Mouse (Mus musculus): ENCODE measurements at regions not wholly inside any gene's neighbourhood (a gene's known extent, or its start where the extent isn't known, plus 50 kb on each side); places are given as distances from the start of the nearest gene placed in this dataset.
"Not testable (repeated sequence)": the region's sequence is repeated elsewhere in the genome, so short reads cannot be mapped to it uniquely, and the experiment has no call there.

GRCm38 (mm10) chr3:133694057-133694456, 149.1 kb upstream of the Tet2 start:
- DNase-seq (ENCODE audit: low read depth, low spot score), result no peak
- H3K36me3 ChIP-seq (ENCODE audit: control insufficient read depth, insufficient read depth, low read length, poor library complexity, severe bottlenecking), result no peaks in the 10 kb centered on the region
- in situ Hi-C loops (cut with MboI; ENCODE audit: low sequenced_read_pairs in 2 of 2, unreplicated experiment in 2 of 2), result no loop called here
- no peak overlapping the region for H3K9ac ChIP-seq (ENCODE audit: insufficient read depth, low read depth, low read length, poor library complexity, severe bottlenecking)
- H3K4me1 ChIP-seq (ENCODE audit: control insufficient read depth in 2 of 2, insufficient read depth in 2 of 2, low read length in 2 of 2, poor library complexity in 1 of 2), result no peaks in the 10 kb centered on the region
- H3K4me3 ChIP-seq (ENCODE audit: insufficient read depth in 1 of 2, low read depth in 1 of 2, low read length in 2 of 2, poor library complexity in 1 of 2, severe bottlenecking in 1 of 2), result no peak overlapping the region
- no peak for TF ChIP-seq HCFC1 (IDR thresholded peaks at IDR 0.05; ENCODE audit: borderline replicate concordance, insufficient read depth, low read length)
- no peak for TF ChIP-seq ZC3H11A (IDR thresholded peaks at IDR 0.05; ENCODE audit: borderline replicate concordance, low read depth, low read length)
- no peak for TF ChIP-seq ZNF384 (IDR thresholded peaks at IDR 0.05; ENCODE audit: low read depth, low read length)
- no peak for TF ChIP-seq CHD2 (IDR thresholded peaks at IDR 0.05; ENCODE audit: low read depth, low read length)
- no peak for TF ChIP-seq MAFK (IDR thresholded peaks at IDR 0.05; ENCODE audit: insufficient read depth, low read depth, low read length)
- no peaks in the 10 kb centered on the region for H3K9me3 ChIP-seq (ENCODE audit: control insufficient read depth, insufficient read depth, low read depth, low read length)
- no peak overlapping the region for H3K27ac ChIP-seq (ENCODE audit: insufficient read depth, low read depth, low read length, poor library complexity, severe bottlenecking)

GRCm38 (mm10) chr3:133696122-133696521, 151.2 kb upstream of the Tet2 start:
- no peak for TF ChIP-seq HCFC1 (IDR thresholded peaks at IDR 0.05; ENCODE audit: borderline replicate concordance, insufficient read depth, low read length)
- no peak for TF ChIP-seq ZNF384 (IDR thresholded peaks at IDR 0.05; ENCODE audit: low read depth, low read length)
- TF ChIP-seq ZC3H11A (IDR thresholded peaks at IDR 0.05; ENCODE audit: borderline replicate concordance, low read depth, low read length), result no peak
- no peak for TF ChIP-seq MAFK (IDR thresholded peaks at IDR 0.05; ENCODE audit: insufficient read depth, low read depth, low read length)
- TF ChIP-seq CHD2 (IDR thresholded peaks at IDR 0.05; ENCODE audit: low read depth, low read length), result no peak
- Histone ChIP-seq H3K9me3 (ENCODE audit: control insufficient read depth, insufficient read depth, low read depth, low read length) (no peaks in the 10 kb centered on the region), H3K27ac (ENCODE audit: insufficient read depth, low read depth, low read length, poor library complexity, severe bottlenecking) (no peak overlapping the region), H3K4me1 (ENCODE audit: control insufficient read depth in 2 of 2, insufficient read depth in 2 of 2, low read length in 2 of 2, poor library complexity in 1 of 2) (no peaks in the 10 kb centered on the region), H3K4me3 (ENCODE audit: insufficient read depth in 1 of 2, low read depth in 1 of 2, low read length in 2 of 2, poor library complexity in 1 of 2, severe bottlenecking in 1 of 2) (no peak overlapping the region), H3K36me3 (ENCODE audit: control insufficient read depth, insufficient read depth, low read length, poor library complexity, severe bottlenecking) (no peaks in the 10 kb centered on the region), H3K9ac (ENCODE audit: insufficient read depth, low read depth, low read length, poor library complexity, severe bottlenecking) (no peak overlapping the region)
- in situ Hi-C loops (cut with MboI; ENCODE audit: low sequenced_read_pairs in 2 of 2, unreplicated experiment in 2 of 2), result no loop called here
- DNase-seq (ENCODE audit: low read depth, low spot score), result no peak

GRCm38 (mm10) chr3:133704849-133705248, 159.9 kb upstream of the Tet2 start:
- H3K27ac ChIP-seq (ENCODE audit: insufficient read depth, low read depth, low read length, poor library complexity, severe bottlenecking); H3K9me3 ChIP-seq (ENCODE audit: control insufficient read depth, insufficient read depth, low read depth, low read length); in situ Hi-C loops (cut with MboI; ENCODE audit: low sequenced_read_pairs in 2 of 2, unreplicated experiment in 2 of 2); H3K9ac ChIP-seq (ENCODE audit: insufficient read depth, low read depth, low read length, poor library complexity, severe bottlenecking); H3K4me3 ChIP-seq (ENCODE audit: insufficient read depth in 1 of 2, low read depth in 1 of 2, low read length in 2 of 2, poor library complexity in 1 of 2, severe bottlenecking in 1 of 2); DNase-seq (ENCODE audit: low read depth, low spot score); H3K36me3 ChIP-seq (ENCODE audit: control insufficient read depth, insufficient read depth, low read length, poor library complexity, severe bottlenecking); H3K4me1 ChIP-seq (ENCODE audit: control insufficient read depth in 2 of 2, insufficient read depth in 2 of 2, low read length in 2 of 2, poor library complexity in 1 of 2): not testable (repeated sequence)

DNA sequence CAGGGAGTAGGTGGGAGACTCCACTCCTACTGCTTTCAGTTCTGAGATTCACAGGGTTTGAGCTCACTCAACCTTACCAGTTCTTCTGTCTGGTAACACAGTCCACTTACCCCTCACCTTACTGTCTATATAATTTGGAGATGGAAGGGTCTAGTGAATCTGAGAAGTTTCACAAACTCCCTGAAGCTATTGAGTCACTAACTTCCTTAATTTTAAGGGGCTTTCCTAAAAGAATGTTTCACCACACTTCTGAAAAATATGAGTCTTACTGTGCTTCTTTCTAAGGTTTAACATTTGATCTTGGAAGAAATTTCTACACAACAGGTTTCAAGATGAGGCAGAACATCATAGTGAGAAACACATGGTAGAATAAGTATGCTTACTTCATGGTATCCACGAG, 166.6 kb upstream of the Tet2 start:
- Histone ChIP-seq H3K9me3 (ENCODE audit: control insufficient read depth, insufficient read depth, low read depth, low read length) (no peaks in the 10 kb centered on the region), H3K9ac (ENCODE audit: insufficient read depth, low read depth, low read length, poor library complexity, severe bottlenecking) (no peak overlapping the region), H3K36me3 (ENCODE audit: control insufficient read depth, insufficient read depth, low read length, poor library complexity, severe bottlenecking) (no peaks in the 10 kb centered on the region), H3K4me1 (ENCODE audit: control insufficient read depth in 2 of 2, insufficient read depth in 2 of 2, low read length in 2 of 2, poor library complexity in 1 of 2) (no peaks in the 10 kb centered on the region), H3K27ac (ENCODE audit: insufficient read depth, low read depth, low read length, poor library complexity, severe bottlenecking) (no peak overlapping the region), H3K4me3 (ENCODE audit: insufficient read depth in 1 of 2, low read depth in 1 of 2, low read length in 2 of 2, poor library complexity in 1 of 2, severe bottlenecking in 1 of 2) (no peak overlapping the region)
- in situ Hi-C loops (cut with MboI; ENCODE audit: low sequenced_read_pairs in 2 of 2, unreplicated experiment in 2 of 2), result no loop called here
- DNase-seq (ENCODE audit: low read depth, low spot score), result no peak
- no peak for TF ChIP-seq HCFC1 (IDR thresholded peaks at IDR 0.05; ENCODE audit: borderline replicate concordance, insufficient read depth, low read length)

DNA sequence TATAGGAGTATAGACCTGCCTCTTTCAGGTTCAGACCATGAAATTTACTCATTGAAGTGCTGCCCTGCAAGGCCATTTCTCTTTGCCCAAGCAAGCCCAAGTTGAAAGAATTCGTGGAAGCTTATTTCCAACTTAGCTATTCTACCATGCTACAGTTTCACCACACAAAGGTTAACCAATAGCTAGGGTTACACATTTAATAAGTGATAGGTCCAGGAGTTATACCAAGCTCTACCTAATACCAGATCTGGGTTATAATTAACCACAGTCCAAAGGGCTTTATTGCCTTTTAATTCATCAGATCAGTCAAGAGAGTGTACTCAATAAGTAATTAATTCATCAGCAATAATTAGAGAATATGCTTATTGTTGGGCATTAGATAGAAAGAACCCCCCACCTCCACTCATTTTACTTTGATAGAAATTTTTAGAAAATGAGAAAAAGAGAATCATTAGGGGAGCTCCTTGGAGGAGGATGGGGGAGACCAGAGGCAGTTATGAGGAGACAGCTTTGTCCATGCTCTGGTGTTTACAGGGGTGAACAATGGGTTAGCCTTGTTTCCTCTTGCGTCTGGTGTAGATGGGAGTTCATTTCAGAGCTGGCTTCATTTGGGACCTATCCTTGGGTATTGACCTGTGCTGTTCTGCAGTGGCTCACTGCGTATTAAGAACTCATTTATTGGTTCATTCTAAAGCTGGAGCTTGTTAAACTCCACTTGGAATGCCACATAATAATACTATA, 177.8 kb upstream of the Tet2 start:
- no peak for TF ChIP-seq HCFC1 (IDR thresholded peaks at IDR 0.05; ENCODE audit: borderline replicate concordance, insufficient read depth, low read length)
- no peak for TF ChIP-seq CHD2 (IDR thresholded peaks at IDR 0.05; ENCODE audit: low read depth, low read length)
- no peak for TF ChIP-seq ZNF384 (IDR thresholded peaks at IDR 0.05; ENCODE audit: low read depth, low read length)
- TF ChIP-seq MAFK (IDR thresholded peaks at IDR 0.05; ENCODE audit: insufficient read depth, low read depth, low read length), result no peak
- TF ChIP-seq ZC3H11A (IDR thresholded peaks at IDR 0.05; ENCODE audit: borderline replicate concordance, low read depth, low read length), result no peak
- no peak overlapping the region for H3K9ac ChIP-seq (ENCODE audit: insufficient read depth, low read depth, low read length, poor library complexity, severe bottlenecking)
- H3K4me3 ChIP-seq (ENCODE audit: insufficient read depth in 1 of 2, low read depth in 1 of 2, low read length in 2 of 2, poor library complexity in 1 of 2, severe bottlenecking in 1 of 2), result no peak overlapping the region
- no peak overlapping the region for H3K27ac ChIP-seq (ENCODE audit: insufficient read depth, low read depth, low read length, poor library complexity, severe bottlenecking)
- no peaks in the 10 kb centered on the region for H3K9me3 ChIP-seq (ENCODE audit: control insufficient read depth, insufficient read depth, low read depth, low read length)
- H3K36me3 ChIP-seq (ENCODE audit: control insufficient read depth, insufficient read depth, low read length, poor library complexity, severe bottlenecking), result no peaks in the 10 kb centered on the region
- no peak for DNase-seq (ENCODE audit: low read depth, low spot score)
- H3K4me1 ChIP-seq (ENCODE audit: control insufficient read depth in 2 of 2, insufficient read depth in 2 of 2, low read length in 2 of 2, poor library complexity in 1 of 2), result no peaks in the 10 kb centered on the region; a peak in 1 of 4 replicates
- in situ Hi-C loops (cut with MboI; ENCODE audit: low sequenced_read_pairs in 2 of 2, unreplicated experiment in 2 of 2), result no loop called here

Data from ES-E14 (cell line).